Mouse (Mus musculus) thymus, adult 2 months (tissue): ENCODE data around the gene Dcdc2b.

Source experiments
- CTCF ChIP-seq: fragments of 200-500 bp; IDR thresholded peaks from 2 replicates; pipeline ENCODE4 v1.5.1; 2012; ENCODE audit warnings: mild to moderate bottlenecking, control low read depth, low read length, moderate library complexity, borderline replicate concordance; ENCODE audit not compliant: control insufficient read depth, poor library complexity, insufficient read depth; ENCODE audit errors: extremely low read depth
- POLR2A ChIP-seq: fragments of 200-500 bp; IDR thresholded peaks from 2 replicates; pipeline ENCODE4 v1.6.1; 2012; ENCODE audit warnings: mild to moderate bottlenecking, low read length, control low read depth, moderate library complexity; ENCODE audit not compliant: control insufficient read depth, poor library complexity, insufficient read depth; ENCODE audit errors: extremely low read depth

GRCm38 (mm10) chr4:129645204-129645603 is 31.1 kb upstream of the Dcdc2b start:
- TF ChIP-seq POLR2A (no peak), CTCF (no peak)
